Mouse (Mus musculus): ENCODE data around the gene 1700001P01Rik.

- no peak for TF ChIP-seq POLR2A (IDR thresholded peaks at IDR 0.05; ENCODE audit: low read depth, low read length)
- no peak for TF ChIP-seq CTCF (conservative IDR thresholded peaks at IDR 0.05; ENCODE audit: insufficient read depth, insufficient read length, low read depth, low read length)
Measured at GRCm38 (mm10) chr11:97819923-97820322, 44.2 kb upstream of the 1700001P01Rik start.

Measured in kidney, adult 2 months (tissue).